Mouse (Mus musculus) cerebellum, adult 9-10 months (tissue): ENCODE measurements around the gene Nuf2.

Experiments
- DNase-seq: peaks from one replicate; pipeline ENCODE4 v3.0.0; 2022

Gene Nuf2

DNA sequence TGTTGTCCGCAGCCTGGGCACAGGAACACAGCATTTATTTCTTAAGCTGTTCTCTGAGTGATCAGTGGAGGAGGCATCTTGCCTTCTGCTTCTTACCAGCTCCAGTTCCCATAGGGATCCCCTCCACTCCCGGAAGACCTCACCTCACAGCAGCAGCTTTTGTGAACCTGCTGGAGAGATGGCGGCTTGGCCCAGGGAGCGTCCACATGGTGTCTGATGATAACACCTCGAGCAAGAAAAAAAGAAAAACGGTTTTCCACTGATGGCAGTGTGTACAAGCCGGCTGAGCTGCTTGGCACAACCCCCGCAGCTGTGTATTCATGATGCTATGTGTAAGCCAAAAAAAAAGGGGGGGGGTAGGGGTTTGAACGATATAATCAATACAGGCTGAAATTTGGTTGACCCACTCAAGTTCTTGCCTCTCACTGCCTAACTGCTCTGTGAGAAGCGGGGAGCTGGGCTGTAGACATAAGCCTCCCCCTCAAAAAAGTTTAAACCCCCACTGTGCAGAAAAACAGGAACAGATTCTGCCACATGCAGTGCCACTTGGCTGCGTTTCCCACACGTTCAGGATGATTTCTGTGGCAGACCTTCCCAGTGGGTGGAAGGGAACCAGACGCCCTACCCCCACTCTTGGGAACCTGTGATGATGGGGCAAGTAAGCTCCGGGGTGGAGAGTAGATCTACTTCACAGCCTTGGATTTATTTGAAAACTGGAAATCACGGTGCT lies 68.7 kb downstream of the Nuf2 start:
- peak; percentile 76 for DNase-seq

DNA sequence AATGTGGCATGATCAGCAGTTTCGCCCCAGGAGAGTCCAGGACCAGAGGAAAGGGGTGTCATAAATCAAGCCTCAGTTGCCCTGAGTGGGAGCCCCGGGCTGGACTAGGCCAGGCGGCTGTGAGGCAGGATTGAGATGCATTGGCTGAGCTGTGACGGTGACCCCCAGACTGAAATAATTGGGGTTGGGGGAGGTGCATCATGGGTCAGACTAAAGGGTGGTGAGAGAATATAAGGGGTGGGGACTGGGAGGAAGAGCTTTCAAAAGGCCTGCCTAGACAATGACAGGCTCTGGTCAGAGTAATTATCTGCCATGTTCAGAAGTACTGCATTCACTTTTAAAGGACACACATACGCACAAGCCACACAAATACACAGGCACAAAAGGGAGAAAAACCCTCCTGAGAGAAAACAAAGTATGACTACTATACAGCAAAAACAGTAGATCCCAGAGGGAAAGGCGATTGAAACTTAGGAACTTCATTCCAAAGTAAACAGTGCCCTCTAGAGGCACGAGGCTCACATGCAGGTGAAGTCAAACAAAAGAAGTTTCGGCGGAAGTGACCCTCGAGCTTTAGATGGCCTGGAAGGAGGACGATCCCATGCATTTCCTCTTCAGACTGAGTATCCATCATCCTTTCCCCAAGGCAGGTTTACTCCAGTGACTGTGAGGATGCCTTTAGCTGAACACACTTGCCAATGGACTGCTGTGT lies 72.0 kb downstream of the Nuf2 start:
- DNase-seq, result peak; percentile 34
